Mouse (Mus musculus): ENCODE results near the gene Pla2g7. TPM values are rescaled to one million over a fixed set of nuclear protein-coding genes. Genes with fewer than 3 reads are reported as not detected.

The Pla2g7 gene
- polyA plus RNA-seq, 1 experiment from 2014 or later = 20.5 TPM

GRCm38 (mm10) chr17:43584771-43585170 lies 16.9 kb downstream of the Pla2g7 start:
- WGBS = 60% methylated on average over 7 of the region's 7 CpGs
- Histone ChIP-seq H3K27ac (replicated peaks in 1 of 2; ENCODE audit: control insufficient read depth in 1 of 2, insufficient read depth in 1 of 2, low read depth in 2 of 2, low read length in 2 of 2) (no peak overlapping the region), H3K4me3 (ENCODE audit: control insufficient read depth in 1 of 2, insufficient read depth in 1 of 2, low read depth in 1 of 2, low read length in 2 of 2) (no peak overlapping the region), H3K4me2 (ENCODE audit: low read length) (no peak overlapping the region), H3K27me3 (ENCODE audit: control insufficient read depth, insufficient read depth, low read length) (no peaks in the 10 kb centered on the region), H3K9me3 (ENCODE audit: control insufficient read depth, low read length) (no peaks in the 10 kb centered on the region), H3K4me1 (ENCODE audit: control insufficient read depth in 2 of 2, insufficient read depth in 2 of 2, low read length in 2 of 2) (peaks cover 11 to 13% of the 10 kb centered on the region in 2 experiments), H3K9ac (ENCODE audit: low read length) (no peak overlapping the region), H3K36me3 (ENCODE audit: control insufficient read depth, insufficient read depth, low read length) (no peaks in the 10 kb centered on the region)
- ATAC-seq (ENCODE audit: insufficient number of reproducible peaks, insufficient read depth, low FRiP score, low read depth) = no peak

GRCm38 (mm10) chr17:43587278-43587677 lies 19.4 kb downstream of the Pla2g7 start:
- Histone ChIP-seq H3K4me3 (ENCODE audit: control insufficient read depth in 1 of 2, insufficient read depth in 1 of 2, low read depth in 1 of 2, low read length in 2 of 2) (no peak overlapping the region), H3K36me3 (ENCODE audit: control insufficient read depth, insufficient read depth, low read length) (no peaks in the 10 kb centered on the region), H3K9me3 (ENCODE audit: control insufficient read depth, low read length) (no peaks in the 10 kb centered on the region), H3K27me3 (ENCODE audit: control insufficient read depth, insufficient read depth, low read length) (no peaks in the 10 kb centered on the region), H3K9ac (ENCODE audit: low read length) (no peak overlapping the region), H3K4me2 (ENCODE audit: low read length) (no peak overlapping the region), H3K27ac (replicated peaks in 1 of 2; ENCODE audit: control insufficient read depth in 1 of 2, insufficient read depth in 1 of 2, low read depth in 2 of 2, low read length in 2 of 2) (no peak overlapping the region), H3K4me1 (ENCODE audit: control insufficient read depth in 2 of 2, insufficient read depth in 2 of 2, low read length in 2 of 2) (peaks cover 0 to 3% of the 10 kb centered on the region in 2 experiments; a peak in 1 of 4 replicates)
- no peak for ATAC-seq (ENCODE audit: insufficient number of reproducible peaks, insufficient read depth, low FRiP score, low read depth)
- 73% methylated on average over 2 of the region's 2 CpGs for WGBS

GRCm38 (mm10) chr17:43589750-43590149 lies 21.9 kb downstream of the Pla2g7 start:
- 92% methylated on average over 6 of the region's 6 CpGs for WGBS
- no peak overlapping the region for H3K27ac ChIP-seq (replicated peaks in 1 of 2; ENCODE audit: control insufficient read depth in 1 of 2, insufficient read depth in 1 of 2, low read depth in 2 of 2, low read length in 2 of 2)
- ATAC-seq (ENCODE audit: insufficient number of reproducible peaks, insufficient read depth, low FRiP score, low read depth) = no peak
- no peak overlapping the region for H3K9ac ChIP-seq (ENCODE audit: low read length)
- H3K4me1 ChIP-seq (ENCODE audit: control insufficient read depth in 2 of 2, insufficient read depth in 2 of 2, low read length in 2 of 2) = no peaks in the 10 kb centered on the region
- H3K9me3 ChIP-seq (ENCODE audit: control insufficient read depth, low read length) = no peaks in the 10 kb centered on the region
- no peaks in the 10 kb centered on the region for H3K27me3 ChIP-seq (ENCODE audit: control insufficient read depth, insufficient read depth, low read length)
- no peak overlapping the region for H3K4me3 ChIP-seq (ENCODE audit: control insufficient read depth in 1 of 2, insufficient read depth in 1 of 2, low read depth in 1 of 2, low read length in 2 of 2)
- H3K36me3 ChIP-seq (ENCODE audit: control insufficient read depth, insufficient read depth, low read length) = no peaks in the 10 kb centered on the region
- H3K4me2 ChIP-seq (ENCODE audit: low read length) = no peak overlapping the region

- Histone ChIP-seq H3K36me3 (ENCODE audit: control insufficient read depth, insufficient read depth, low read length) (no peaks in the 10 kb centered on the region), H3K9ac (ENCODE audit: low read length) (no peak overlapping the region), H3K4me1 (ENCODE audit: control insufficient read depth in 2 of 2, insufficient read depth in 2 of 2, low read length in 2 of 2) (no peaks in the 10 kb centered on the region), H3K9me3 (ENCODE audit: control insufficient read depth, low read length) (no peaks in the 10 kb centered on the region), H3K27ac (replicated peaks in 1 of 2; ENCODE audit: control insufficient read depth in 1 of 2, insufficient read depth in 1 of 2, low read depth in 2 of 2, low read length in 2 of 2) (no peak overlapping the region), H3K4me2 (ENCODE audit: low read length) (no peak overlapping the region), H3K27me3 (ENCODE audit: control insufficient read depth, insufficient read depth, low read length) (no peaks in the 10 kb centered on the region), H3K4me3 (ENCODE audit: control insufficient read depth in 1 of 2, insufficient read depth in 1 of 2, low read depth in 1 of 2, low read length in 2 of 2) (no peak overlapping the region)
- 88% methylated on average over 5 of the region's 5 CpGs for WGBS
- no peak for ATAC-seq (ENCODE audit: insufficient number of reproducible peaks, insufficient read depth, low FRiP score, low read depth)
Observed at GRCm38 (mm10) chr17:43590531-43590930, 22.6 kb downstream of the Pla2g7 start.

GRCm38 (mm10) chr17:43592296-43593291 lies 24.7 kb downstream of the Pla2g7 start:
- no peak for ATAC-seq (ENCODE audit: insufficient number of reproducible peaks, insufficient read depth, low FRiP score, low read depth)
- Histone ChIP-seq H3K9ac (ENCODE audit: low read length) (no peak overlapping the region), H3K36me3 (ENCODE audit: control insufficient read depth, insufficient read depth, low read length) (no peaks in the 10 kb centered on the region), H3K27ac (replicated peaks in 1 of 2; ENCODE audit: control insufficient read depth in 1 of 2, insufficient read depth in 1 of 2, low read depth in 2 of 2, low read length in 2 of 2) (no peak overlapping the region), H3K4me1 (ENCODE audit: control insufficient read depth in 2 of 2, insufficient read depth in 2 of 2, low read length in 2 of 2) (no peaks in the 10 kb centered on the region), H3K27me3 (ENCODE audit: control insufficient read depth, insufficient read depth, low read length) (no peaks in the 10 kb centered on the region), H3K4me3 (ENCODE audit: control insufficient read depth in 1 of 2, insufficient read depth in 1 of 2, low read depth in 1 of 2, low read length in 2 of 2) (no peak overlapping the region), H3K4me2 (ENCODE audit: low read length) (no peak overlapping the region), H3K9me3 (ENCODE audit: control insufficient read depth, low read length) (0 out of 2 replicates have a peak, but pooled peaks cover 1% of the 10 kb centered on the region)
- 72% methylated on average over 21 of the region's 21 CpGs for WGBS

GRCm38 (mm10) chr17:43597742-43598141 lies 29.8 kb downstream of the Pla2g7 start:
- 93% methylated on average over 2 of the region's 2 CpGs for WGBS
- H3K4me1 ChIP-seq (ENCODE audit: control insufficient read depth in 2 of 2, insufficient read depth in 2 of 2, low read length in 2 of 2) = no peaks in the 10 kb centered on the region
- ATAC-seq (ENCODE audit: insufficient number of reproducible peaks, insufficient read depth, low FRiP score, low read depth) = no peak
- 0 out of 2 replicates have a peak, but pooled peaks cover 5% of the 10 kb centered on the region for H3K9me3 ChIP-seq (ENCODE audit: control insufficient read depth, low read length)
- no peak overlapping the region for H3K27ac ChIP-seq (replicated peaks in 1 of 2; ENCODE audit: control insufficient read depth in 1 of 2, insufficient read depth in 1 of 2, low read depth in 2 of 2, low read length in 2 of 2)
- H3K9ac ChIP-seq (ENCODE audit: low read length) = no peak overlapping the region
- no peak overlapping the region for H3K4me3 ChIP-seq (ENCODE audit: control insufficient read depth in 1 of 2, insufficient read depth in 1 of 2, low read depth in 1 of 2, low read length in 2 of 2)
- H3K36me3 ChIP-seq (ENCODE audit: control insufficient read depth, insufficient read depth, low read length) = no peaks in the 10 kb centered on the region
- no peaks in the 10 kb centered on the region for H3K27me3 ChIP-seq (ENCODE audit: control insufficient read depth, insufficient read depth, low read length)
- H3K4me2 ChIP-seq (ENCODE audit: low read length) = no peak overlapping the region

GRCm38 (mm10) chr17:43598706-43599105 lies 30.8 kb downstream of the Pla2g7 start:
- no peak for ATAC-seq (ENCODE audit: insufficient number of reproducible peaks, insufficient read depth, low FRiP score, low read depth)
- no peak overlapping the region for H3K9ac ChIP-seq (ENCODE audit: low read length)
- WGBS = 41% methylated on average over 4 of the region's 4 CpGs
- no peak overlapping the region for H3K27ac ChIP-seq (replicated peaks in 1 of 2; ENCODE audit: control insufficient read depth in 1 of 2, insufficient read depth in 1 of 2, low read depth in 2 of 2, low read length in 2 of 2)
- no peaks in the 10 kb centered on the region for H3K36me3 ChIP-seq (ENCODE audit: control insufficient read depth, insufficient read depth, low read length)
- H3K27me3 ChIP-seq (ENCODE audit: control insufficient read depth, insufficient read depth, low read length) = no peaks in the 10 kb centered on the region
- H3K4me3 ChIP-seq (ENCODE audit: control insufficient read depth in 1 of 2, insufficient read depth in 1 of 2, low read depth in 1 of 2, low read length in 2 of 2) = no peak overlapping the region
- H3K4me2 ChIP-seq (ENCODE audit: low read length) = no peak overlapping the region
- no peaks in the 10 kb centered on the region for H3K4me1 ChIP-seq (ENCODE audit: control insufficient read depth in 2 of 2, insufficient read depth in 2 of 2, low read length in 2 of 2)
- 0 out of 2 replicates have a peak, but pooled peaks cover 5% of the 10 kb centered on the region for H3K9me3 ChIP-seq (ENCODE audit: control insufficient read depth, low read length)

Measured in heart, embryonic 14.5 days (tissue).